In genomic region chr12:70103257-70103656, GRCm38 (mm10) we compare ENCODE assay signal across 31 mouse cellular contexts. TPM values are rescaled to one million over a fixed set of nuclear protein-coding genes. Genes with fewer than 3 reads are reported as not detected.
A peak's percentile ranks its signal among the peaks of the same experiment; 100 is the strongest.
DNase-seq lines count a peak whose midpoint lies in the region; ATAC-seq and TF ChIP-seq lines count a peak whose summit lies in the region.
"Had no signal": no experiment of that assay in that cellular context is flagged by ENCODE, and none has a peak within 500 bp of the region (broad histone marks: within the 10 kb centered on the region; RNA-seq: fewer than 3 reads in every experiment).

No protein-coding gene starts in this region.

- no peak for TF ChIP-seq CTCF in kidney, adult 2 months (conservative IDR thresholded peaks at IDR 0.05; ENCODE audit: insufficient read depth, insufficient read length, low read depth, low read length)

- peak; percentile 63 for DNase-seq in embryonic facial prominence, embryonic 14.5 days (ENCODE audit: low spot score)
- no peak for DNase-seq in embryonic facial prominence, embryonic 10.5 days (ENCODE audit: low spot score)
- DNase-seq in retina, postnatal 1 day: peak; percentile 11
- no peak for DNase-seq in retina, embryonic 14.5 days (ENCODE audit: low spot score)
- DNase-seq in ZHBTc4 (ENCODE audit: low read depth, low spot score): peak; percentile 83
- DNase-seq in kidney, adult 2 months: no peak
- no peak for DNase-seq in kidney, adult 18-20 months
- DNase-seq: adrenal gland, adult 2 months; adrenal gland, postnatal 25 days; B cell, adult 2 months; cerebellum, adult 18-20 months; cerebellum, adult 9-10 months; cerebellum, postnatal 14 days; embryo, embryonic 11 days; forebrain, postnatal 0 days; gastrocnemius, adult 2 months; gastrocnemius, postnatal 14 days; heart, adult 18-20 months; heart, postnatal 10 days; heart, postnatal 36 days had no signal

- H3K27ac ChIP-seq in embryonic facial prominence, embryonic 14.5 days (replicated peaks; ENCODE audit: low read depth, low read length): no peak overlapping the region
- no peak overlapping the region for H3K27ac ChIP-seq in embryonic facial prominence, embryonic 10.5 days (replicated peaks)
- no peak overlapping the region for H3K27ac ChIP-seq in kidney, adult 2 months (ENCODE audit: insufficient read depth, low read depth, low read length)
- H3K27ac ChIP-seq: gastrocnemius, adult 2 months; heart, embryonic 15.5 days; hindbrain, embryonic 14.5 days; hindbrain, postnatal 0 days had no signal

- peaks cover 28% of the 10 kb centered on the region for H3K4me1 ChIP-seq in embryonic facial prominence, embryonic 14.5 days (ENCODE audit: control insufficient read depth, insufficient read depth, low read length)
- H3K4me1 ChIP-seq in embryonic facial prominence, embryonic 10.5 days: peaks cover 55% of the 10 kb centered on the region
- H3K4me1 ChIP-seq in kidney, adult 2 months (ENCODE audit: control insufficient read depth, insufficient read depth, low read length): no peaks in the 10 kb centered on the region

- no peaks in the 10 kb centered on the region for H3K27me3 ChIP-seq in embryonic facial prominence, embryonic 14.5 days (replicated peaks; ENCODE audit: control insufficient read depth, insufficient read depth, low read length)
- H3K27me3 ChIP-seq in embryonic facial prominence, embryonic 10.5 days (replicated peaks; ENCODE audit: low read depth, poor library complexity, severe bottlenecking): no peaks in the 10 kb centered on the region
- H3K27me3 ChIP-seq in kidney, adult 2 months (replicated peaks; ENCODE audit: control insufficient read depth, insufficient read depth, low read length): no peaks in the 10 kb centered on the region
- H3K27me3 ChIP-seq: CH12.LX; embryonic facial prominence, embryonic 15.5 days; heart, embryonic 12.5 days; heart, embryonic 15.5 days had no signal

- H3K9ac ChIP-seq in embryonic facial prominence, embryonic 14.5 days (ENCODE audit: low read depth, low read length): no peak overlapping the region
- H3K9ac ChIP-seq: embryonic facial prominence, embryonic 15.5 days; forebrain, postnatal 0 days; heart, embryonic 12.5 days; heart, embryonic 15.5 days; hindbrain, embryonic 14.5 days had no signal

- 0 out of 2 replicates have a peak, but pooled peaks cover 10% of the 10 kb centered on the region for H3K36me3 ChIP-seq in embryonic facial prominence, embryonic 14.5 days (ENCODE audit: control insufficient read depth, insufficient read depth, low read length)
- H3K36me3 ChIP-seq in embryonic facial prominence, embryonic 10.5 days (replicated peaks): peaks cover 21% of the 10 kb centered on the region
- no peaks in the 10 kb centered on the region for H3K36me3 ChIP-seq in kidney, adult 2 months (ENCODE audit: control insufficient read depth, insufficient read depth, low read length)
- H3K36me3 ChIP-seq: embryonic facial prominence, embryonic 15.5 days had no signal

- 61% methylated on average over 4 of the region's 4 CpGs for WGBS in embryonic facial prominence, embryonic 14.5 days
- WGBS in embryonic facial prominence, embryonic 10.5 days: 68% methylated on average over 4 of the region's 4 CpGs
- WGBS in kidney, adult 2 months: 92% methylated on average over 4 of the region's 4 CpGs

- no peak overlapping the region for H3K4me2 ChIP-seq in embryonic facial prominence, embryonic 14.5 days (ENCODE audit: low read depth, low read length)
- H3K4me2 ChIP-seq: embryonic facial prominence, embryonic 15.5 days; heart, embryonic 12.5 days; heart, embryonic 15.5 days; hindbrain, embryonic 14.5 days had no signal

- no peak for TF ChIP-seq POLR2A in kidney, adult 2 months (IDR thresholded peaks at IDR 0.05; ENCODE audit: low read depth, low read length)

- no peak overlapping the region for H3K4me3 ChIP-seq in embryonic facial prominence, embryonic 14.5 days (ENCODE audit: low read depth, low read length)
- no peak overlapping the region for H3K4me3 ChIP-seq in embryonic facial prominence, embryonic 10.5 days
- H3K4me3 ChIP-seq in kidney, adult 2 months (ENCODE audit: insufficient read depth, low read depth, low read length): no peak overlapping the region
- H3K4me3 ChIP-seq: embryonic facial prominence, embryonic 15.5 days; gastrocnemius, adult 2 months; heart, embryonic 12.5 days; heart, embryonic 15.5 days had no signal

- no peaks in the 10 kb centered on the region for H3K9me3 ChIP-seq in embryonic facial prominence, embryonic 14.5 days (ENCODE audit: control insufficient read depth, low read length)
- no peaks in the 10 kb centered on the region for H3K9me3 ChIP-seq in embryonic facial prominence, embryonic 10.5 days
- H3K9me3 ChIP-seq: embryonic facial prominence, embryonic 15.5 days; heart, embryonic 12.5 days; heart, embryonic 15.5 days had no signal

- peak; percentile 14; the same call in 1 of the 2 replicates for ATAC-seq in embryonic facial prominence, embryonic 14.5 days (ENCODE audit: low read depth)
- ATAC-seq: forebrain, embryonic 14.5 days; forebrain, postnatal 0 days; hindbrain, postnatal 0 days; inflammation-experienced regulatory T-cells, adult 6 months had no signal

RNA-seq across cellular contexts. Expression of gene Nin, which starts 10.3 kb away (rescaled TPM):
- 17.0 and 19.2 TPM in 2 replicates for polyA plus RNA-seq in embryonic facial prominence, embryonic 14.5 days (2014; fragmentation: Nextera tagmentation; extraction: Ambion mirVana)
- 11.7 and 12.1 TPM in 2 replicates for polyA plus RNA-seq in embryonic facial prominence, embryonic 10.5 days (2016; fragmentation: Nextera tagmentation; extraction: Ambion mirVana)
- 4.9 and 5.2 TPM in 2 replicates for polyA plus RNA-seq in kidney, adult 2 months (2012; rRNA removed)

RNA-seq across cellular contexts. Expression of gene Abhd12b, which starts 50.7 kb away (rescaled TPM):
- 0.17 and 0.39 TPM in 2 replicates for polyA plus RNA-seq in embryonic facial prominence, embryonic 14.5 days (2014; fragmentation: Nextera tagmentation; extraction: Ambion mirVana)
- polyA plus RNA-seq in embryonic facial prominence, embryonic 10.5 days (2016; fragmentation: Nextera tagmentation; extraction: Ambion mirVana): not detected in 2 replicates
- polyA plus RNA-seq in kidney, adult 2 months (2012; rRNA removed): not detected in 2 replicates
- polyA plus RNA-seq: adrenal gland, adult 2 months; embryonic facial prominence, embryonic 11.5 days; forebrain, embryonic 11.5 days; forebrain, embryonic 14.5 days; heart, embryonic 12.5 days; hindbrain, embryonic 11.5 days; hindbrain, postnatal 0 days had no signal

Comparison
In these comparisons a context has a peak if more than half of its experiments do, and no peak if none do; other contexts are left out.
1. DNase-seq: peak in embryonic facial prominence, embryonic 14.5 days (single experiment), retina, postnatal 1 day (single experiment) and ZHBTc4 (single experiment); none in embryonic facial prominence, embryonic 10.5 days (single experiment), retina, embryonic 14.5 days (single experiment), kidney, adult 2 months (single experiment) and kidney, adult 18-20 months (single experiment).